Mouse (Mus musculus) testis, adult 2 months (tissue): Measurements from ENCODE around the gene Parp4. TPM values are rescaled to one million over a fixed set of nuclear protein-coding genes. Genes with fewer than 3 reads are reported as not detected.

Experiments used
- H3K27ac ChIP-seq: fragments of 200-500 bp; 2 replicates; pipeline ENCODE4 v1.5.1; 2012; ENCODE audit warnings: low read depth, low read length; ENCODE audit not compliant: control insufficient read depth, insufficient read depth
- H3K27me3 ChIP-seq: fragments of 200-500 bp; 2 replicates; pipeline ENCODE4 v1.6.1; 2012; ENCODE audit warnings: mild to moderate bottlenecking, low read length, moderate library complexity; ENCODE audit not compliant: control insufficient read depth, insufficient read depth
- H3K36me3 ChIP-seq: fragments of 200-500 bp; 2 replicates; pipeline ENCODE4 v1.6.1; 2012; ENCODE audit warnings: mild to moderate bottlenecking, low read length; ENCODE audit not compliant: control insufficient read depth, insufficient read depth
- H3K4me1 ChIP-seq: fragments of 200-500 bp; 2 replicates; pipeline ENCODE4 v1.6.1; 2012; ENCODE audit warnings: low read length; ENCODE audit not compliant: control insufficient read depth, insufficient read depth
- H3K4me3 ChIP-seq: fragments of 200-500 bp; 2 replicates; pipeline ENCODE4 v1.5.1; 2012; ENCODE audit warnings: low read depth, mild to moderate bottlenecking, low read length, moderate library complexity, mixed read lengths; ENCODE audit not compliant: control insufficient read depth
- CTCF ChIP-seq: fragments of 200-500 bp; IDR thresholded peaks from 2 replicates; pipeline ENCODE4 v1.5.1; 2012; ENCODE audit warnings: low read depth, mild to moderate bottlenecking, inconsistent platforms, low read length, moderate library complexity; ENCODE audit not compliant: control insufficient read depth, insufficient read depth, insufficient replicate concordance
- POLR2A ChIP-seq: fragments of 200-500 bp; IDR thresholded peaks from 2 replicates; pipeline ENCODE4 v1.6.1; 2012; ENCODE audit warnings: low read depth, mild to moderate bottlenecking, inconsistent platforms, low read length, moderate library complexity; ENCODE audit not compliant: control insufficient read depth
- polyA plus RNA-seq: library from polyadenylated mRNA; depleted of rRNA; stranded (reverse); fragments of >200 nt; gene quantifications from 2 replicates; pipeline ENCODE4 v1.2.3, GENCODE M21; 2012

The Parp4 gene
- polyA plus RNA-seq, 1 experiment = 1.6 TPM

GRCm38 (mm10) chr14:56559134-56559533, 16.3 kb upstream of the Parp4 start:
- TF ChIP-seq POLR2A (no peak), CTCF (no peak)
- H3K4me1 ChIP-seq = peaks cover 3% of the 10 kb centered on the region; the same call in 1 of the 2 replicates
- no peaks in the 10 kb centered on the region for H3K27me3 ChIP-seq
- H3K4me3 ChIP-seq = no peak overlapping the region
- H3K27ac ChIP-seq = no peak overlapping the region
- no peaks in the 10 kb centered on the region; the same call in none of the 2 replicates for H3K36me3 ChIP-seq

- Histone ChIP-seq H3K27me3 (no peaks in the 10 kb centered on the region), H3K27ac (no peak overlapping the region), H3K36me3 (no peaks in the 10 kb centered on the region; the same call in 1 of the 2 replicates), H3K4me1 (no peaks in the 10 kb centered on the region), H3K4me3 (no peak overlapping the region)
- TF ChIP-seq POLR2A (no peak), CTCF (no peak)
Measured at GRCm38 (mm10) chr14:56567476-56567875, 7.9 kb upstream of the Parp4 start.

- peaks cover 2% of the 10 kb centered on the region; the same call in 1 of the 2 replicates for H3K4me1 ChIP-seq
- no peaks in the 10 kb centered on the region for H3K36me3 ChIP-seq
- H3K4me3 ChIP-seq = no peak overlapping the region; the same call in 1 of the 2 replicates
- TF ChIP-seq CTCF (no peak), POLR2A (no peak)
- H3K27ac ChIP-seq = no peak overlapping the region
- no peaks in the 10 kb centered on the region for H3K27me3 ChIP-seq
Measured at GRCm38 (mm10) chr14:56569041-56569440, 6.4 kb upstream of the Parp4 start.

GRCm38 (mm10) chr14:56571310-56572093, 3.9 kb upstream of the Parp4 start:
- peak; percentile 95 for TF ChIP-seq POLR2A
- no peak for TF ChIP-seq CTCF
- Histone ChIP-seq H3K36me3 (no peaks in the 10 kb centered on the region), H3K4me1 (peaks cover 5% of the 10 kb centered on the region), H3K27ac (peak overlapping the region; percentile 81), H3K27me3 (no peaks in the 10 kb centered on the region), H3K4me3 (peak overlapping the region; percentile 96)

- peaks cover 6% of the 10 kb centered on the region for H3K4me1 ChIP-seq
- no peaks in the 10 kb centered on the region for H3K36me3 ChIP-seq
- H3K27ac ChIP-seq = no peak overlapping the region; the same call in 1 of the 2 replicates
- TF ChIP-seq CTCF = no peak
- no peak for TF ChIP-seq POLR2A
- H3K27me3 ChIP-seq = no peaks in the 10 kb centered on the region
- H3K4me3 ChIP-seq = peak overlapping the region; percentile 76; the same call in 1 of the 2 replicates
Measured at GRCm38 (mm10) chr14:56572546-56572945, 2.9 kb upstream of the Parp4 start.

GRCm38 (mm10) chr14:56575969-56576901, 816 bp downstream of the Parp4 start:
- H3K4me1 ChIP-seq = peaks cover 7% of the 10 kb centered on the region
- no peaks in the 10 kb centered on the region for H3K27me3 ChIP-seq
- TF ChIP-seq POLR2A (no peak), CTCF (no peak)
- H3K36me3 ChIP-seq = no peaks in the 10 kb centered on the region
- H3K27ac ChIP-seq = no peak overlapping the region
- no peak overlapping the region; the same call in none of the 2 replicates for H3K4me3 ChIP-seq

GRCm38 (mm10) chr14:56579011-56579410, 3.6 kb downstream of the Parp4 start:
- H3K27ac ChIP-seq = no peak overlapping the region
- peaks cover 5% of the 10 kb centered on the region for H3K4me1 ChIP-seq
- TF ChIP-seq CTCF (no peak), POLR2A (no peak)
- no peaks in the 10 kb centered on the region for H3K36me3 ChIP-seq
- no peaks in the 10 kb centered on the region for H3K27me3 ChIP-seq
- no peak overlapping the region for H3K4me3 ChIP-seq
